Mouse (Mus musculus) adrenal gland, postnatal 36 days (tissue): ENCODE results near the gene Clps. TPM values are rescaled to one million over a fixed set of nuclear protein-coding genes. Genes with fewer than 3 reads are reported as not detected.
"Not testable (repeated sequence)": the region's sequence is repeated elsewhere in the genome, so short reads cannot be mapped to it uniquely, and the experiment has no call there.

ENCODE experiments used
- DNase-seq, 2 experiments: peaks; one replicate each; pipeline ENCODE4 v3.0.0; 2021; ENCODE audit warnings: mixed read lengths in 1 of 2
- long read RNA-seq, 2 experiments: library from polyadenylated mRNA; stranded (forward); transcript quantifications; one replicate each; pipeline ENCODE4 v2.0.0; 2021; ENCODE audit warnings: borderline sequencing depth in 2 of 2
- total RNA-seq, 2 experiments: library from RNA; stranded (reverse); gene quantifications; 2 replicates each; pipeline ENCODE4 v1.2.3; 2021

Gene Clps
- total RNA-seq = not detected
- long read RNA-seq, experiment 1 = 0 reads
- long read RNA-seq, experiment 2, transcript Clps-201 (3 exons, 611 nt) = major isoform, 498 of 542 reads
- long read RNA-seq, experiment 2, partial matches to known transcripts = 40 of 542 reads
- long read RNA-seq, experiment 2, other reads (novel, unspliced or antisense) = 4 of 542 reads

- no peak for DNase-seq
Measured at GRCm38 (mm10) chr17:28560598-28560997, at the start of gene Clps. TSS of gene Clps (minus strand) at chr17:28560766.

DNA sequence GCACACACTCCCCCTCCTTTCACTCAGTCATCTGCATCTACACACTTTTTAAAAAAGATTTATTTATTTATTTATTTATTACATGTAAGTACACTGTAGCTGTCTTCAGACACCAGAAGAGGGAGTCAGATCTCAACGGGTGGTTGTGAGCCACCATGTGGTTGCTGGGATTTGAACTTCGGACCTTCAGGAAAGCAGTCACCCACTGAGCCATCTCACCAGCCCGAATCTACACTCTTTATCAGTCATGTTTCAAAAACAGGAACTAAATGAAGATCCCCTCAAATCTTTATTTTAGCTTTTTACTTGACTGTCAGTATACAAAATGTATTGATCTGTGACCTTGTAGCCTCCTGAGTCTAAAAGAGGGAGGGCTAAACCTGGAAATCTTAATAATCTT is 49.0 kb upstream of the Clps start:
- no peak for DNase-seq

DNA sequence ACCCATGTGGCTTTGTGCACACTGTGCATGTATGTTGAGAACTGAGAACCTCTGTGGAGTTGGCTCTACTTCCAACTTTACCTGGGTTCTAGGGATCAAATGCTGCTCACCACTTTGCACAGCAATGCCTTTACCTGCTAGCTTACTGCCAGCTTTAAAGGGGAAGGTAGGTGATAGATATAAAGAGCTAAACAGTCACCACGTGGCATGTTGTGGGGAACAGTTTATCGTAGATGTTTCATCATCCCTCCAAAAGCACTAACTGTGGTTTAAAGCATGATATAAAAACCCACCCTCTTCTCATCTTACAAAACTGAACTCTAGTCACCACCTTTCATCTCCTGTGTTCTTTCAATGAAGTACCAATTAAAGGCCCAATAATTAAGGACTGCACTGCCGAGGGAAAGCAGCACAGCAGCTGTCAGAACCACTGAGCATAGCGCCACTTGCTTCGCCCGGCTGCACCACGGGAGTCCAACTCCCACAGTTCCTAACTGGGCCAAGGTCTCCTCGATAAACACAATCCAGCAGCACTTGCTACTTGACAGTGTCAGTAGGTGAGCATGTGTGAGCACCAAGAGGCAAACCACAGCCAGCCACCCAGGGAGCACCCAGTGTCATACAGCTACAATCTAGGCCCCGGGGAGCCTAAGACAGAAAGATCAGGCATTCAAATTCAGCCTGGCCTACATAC is 41.1 kb upstream of the Clps start:
- DNase-seq = peak; percentile 53 to 62

GRCm38 (mm10) chr17:28600780-28601179 is 40.2 kb upstream of the Clps start:
- DNase-seq = no peak

DNA sequence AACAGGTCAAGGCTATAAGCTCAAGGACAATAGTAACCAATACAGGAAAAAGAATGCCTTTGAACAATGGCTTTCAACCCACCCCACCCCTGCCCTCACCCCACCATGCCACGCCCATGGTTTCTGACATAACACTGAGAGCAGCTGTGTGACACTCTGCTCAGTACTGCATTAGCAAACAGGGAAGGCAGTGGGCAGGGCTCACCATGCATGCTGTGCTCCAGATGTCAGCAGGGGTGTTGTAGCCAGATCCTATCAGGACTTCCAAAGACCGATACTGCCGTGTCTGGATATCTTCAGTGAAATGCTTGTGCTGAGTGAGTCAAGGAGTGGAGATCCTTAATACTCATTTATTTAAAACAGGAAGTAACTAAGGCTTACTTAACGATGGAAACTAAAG is 33.4 kb upstream of the Clps start:
- no peak for DNase-seq

DNA sequence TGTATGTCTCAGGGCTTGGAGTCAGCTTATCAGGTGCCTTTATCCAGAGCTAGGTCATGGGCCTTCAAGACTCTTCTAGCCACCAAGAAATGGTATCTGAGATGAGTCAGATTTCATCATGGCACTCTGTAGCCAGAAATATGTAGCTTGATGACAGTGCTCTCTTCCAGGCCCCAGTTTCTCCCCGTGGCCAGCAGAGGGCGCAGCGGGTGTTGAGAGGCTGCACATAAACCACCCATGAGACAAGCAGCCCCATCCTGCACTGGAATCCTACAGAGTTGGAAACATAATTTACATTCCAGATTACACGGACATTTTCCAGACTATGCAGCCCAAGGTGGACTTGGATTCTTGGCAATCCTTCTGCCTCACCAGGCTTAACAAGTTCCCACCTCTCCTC is 32.4 kb upstream of the Clps start:
- DNase-seq = peak; percentile 83 to 89

DNA sequence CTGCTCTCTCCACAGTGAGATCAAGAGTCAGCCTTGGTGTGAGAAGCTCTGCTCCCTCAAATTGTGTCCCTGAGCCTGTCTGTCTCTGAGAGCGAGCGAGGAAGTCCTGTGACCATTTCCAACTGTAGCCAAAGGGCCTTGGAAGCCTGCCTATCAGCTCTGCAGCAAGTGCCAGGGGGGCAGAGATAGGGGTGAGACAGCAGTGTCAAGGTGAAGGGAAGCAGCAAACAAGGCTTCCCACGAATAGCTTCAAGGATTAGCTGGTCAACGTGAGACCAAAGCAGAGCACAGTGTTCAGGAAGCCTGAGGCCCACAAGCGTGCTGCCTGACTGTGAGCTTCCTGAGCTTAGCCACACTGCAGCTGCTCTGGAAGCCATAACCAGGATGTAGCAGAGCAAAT is 30.9 kb upstream of the Clps start:
- peak; percentile 47 to 61 for DNase-seq

GRCm38 (mm10) chr17:28590596-28590995 is 30.0 kb upstream of the Clps start:
- DNase-seq = no peak

GRCm38 (mm10) chr17:28588591-28588990 is 28.0 kb upstream of the Clps start:
- DNase-seq = no peak

DNA sequence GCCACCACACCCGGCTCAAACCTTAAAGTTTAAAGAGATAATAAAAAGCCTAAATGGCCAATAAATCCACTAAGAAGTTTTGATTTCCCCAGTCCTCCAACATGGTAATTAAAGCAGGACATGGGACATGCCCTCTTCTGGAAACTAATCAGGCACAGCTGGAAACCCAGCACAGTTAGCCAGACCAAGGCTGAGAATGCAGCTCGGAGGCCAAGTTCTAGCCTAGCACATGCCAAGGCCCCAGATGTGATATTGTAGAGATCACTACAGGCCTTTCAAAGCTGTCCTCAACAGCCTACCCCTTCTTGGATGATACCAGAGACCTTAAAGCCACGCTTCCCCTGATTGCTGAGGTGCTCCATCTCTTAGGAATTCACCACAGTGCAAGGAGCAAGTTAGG is 25.9 kb upstream of the Clps start:
- DNase-seq = no peak

DNA sequence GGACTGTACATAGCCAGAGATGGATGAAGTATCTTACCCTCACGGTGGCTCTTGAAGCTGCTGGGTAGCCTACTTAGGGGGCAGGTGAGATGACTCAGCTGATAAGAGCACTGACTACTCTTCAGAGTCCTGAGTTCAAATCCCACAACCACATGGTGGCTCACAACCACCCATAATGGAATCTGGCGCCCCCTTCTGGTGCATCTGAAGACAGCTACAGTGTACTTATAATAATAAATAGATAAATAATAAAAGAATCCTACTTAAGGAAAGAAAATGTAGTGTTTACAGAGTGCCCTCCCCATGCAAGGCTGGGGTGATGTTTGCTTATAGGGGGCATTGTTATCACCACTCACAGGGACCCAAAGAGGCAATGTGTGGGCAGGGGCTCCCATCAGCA is 20.5 kb upstream of the Clps start:
- DNase-seq = no peak

- DNase-seq = peak; percentile 74 to 83
Measured at GRCm38 (mm10) chr17:28580396-28580795, 19.8 kb upstream of the Clps start.

DNA sequence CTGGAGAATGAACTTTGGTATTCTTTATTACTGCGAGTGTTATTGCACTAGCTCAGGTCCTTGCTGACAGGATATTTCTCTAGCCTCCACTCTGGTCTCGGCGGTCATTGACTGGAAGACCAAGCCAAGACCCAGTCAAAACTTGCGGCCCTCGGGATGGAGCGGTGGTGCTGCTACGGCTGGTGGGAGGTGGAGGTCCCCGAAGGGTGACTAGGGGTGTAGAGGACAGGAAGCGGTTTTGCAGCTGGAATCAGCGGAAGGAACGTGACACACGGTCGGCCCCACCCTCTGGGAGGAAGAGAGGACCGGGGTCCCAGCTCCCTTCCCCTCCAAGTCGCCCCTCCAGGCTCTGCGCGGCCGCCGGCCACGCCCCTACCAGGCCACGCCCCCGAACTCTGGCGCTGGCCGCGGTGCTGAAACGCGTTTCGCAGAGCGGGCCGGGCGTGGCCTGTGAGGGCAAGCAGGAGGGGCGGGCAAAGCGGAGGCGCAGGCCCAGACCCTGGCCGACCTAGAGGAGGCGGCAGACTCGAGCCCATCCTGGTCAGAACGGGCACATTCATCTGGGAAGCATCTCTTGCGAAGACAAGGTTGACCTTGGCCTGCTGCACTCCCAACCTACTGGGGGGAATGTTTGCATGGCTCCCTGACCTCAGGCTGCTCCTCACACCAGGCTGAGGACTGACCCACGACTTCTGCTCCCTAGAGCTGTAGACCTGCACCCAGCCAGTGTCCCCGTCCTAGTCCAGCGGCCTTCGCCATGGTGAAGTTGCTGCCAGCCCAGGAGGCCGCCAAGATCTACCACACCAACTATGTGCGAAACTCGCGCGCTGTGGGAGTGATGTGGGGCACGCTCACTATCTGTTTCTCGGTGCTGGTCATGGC is 14.9 kb upstream of the Clps start, which contains the start of gene Lhfpl5:
Gene Lhfpl5, plus strand, starts transcription at position 398 of the 882 bp plus-strand sequence.
- DNase-seq = peak; percentile 64 to 71

DNA sequence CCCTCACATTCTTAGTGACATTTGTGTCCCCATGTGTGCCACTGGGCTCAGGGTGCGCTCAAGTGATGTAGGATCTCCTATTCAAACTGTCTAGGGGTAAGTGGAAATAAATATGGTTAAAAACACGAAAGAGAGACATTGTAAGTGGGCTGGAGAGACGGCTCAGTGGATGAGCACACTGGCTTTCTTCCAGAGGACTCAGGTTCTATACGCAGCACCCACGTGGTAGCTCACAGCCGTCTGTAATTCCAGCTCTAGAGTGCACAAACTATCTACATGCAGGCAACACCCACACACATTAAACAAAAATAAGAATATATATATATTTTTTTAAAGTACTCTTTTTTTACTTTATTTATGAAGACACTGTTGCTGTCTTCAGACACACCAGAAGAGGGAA is 12.4 kb upstream of the Clps start:
- DNase-seq = no peak

DNA sequence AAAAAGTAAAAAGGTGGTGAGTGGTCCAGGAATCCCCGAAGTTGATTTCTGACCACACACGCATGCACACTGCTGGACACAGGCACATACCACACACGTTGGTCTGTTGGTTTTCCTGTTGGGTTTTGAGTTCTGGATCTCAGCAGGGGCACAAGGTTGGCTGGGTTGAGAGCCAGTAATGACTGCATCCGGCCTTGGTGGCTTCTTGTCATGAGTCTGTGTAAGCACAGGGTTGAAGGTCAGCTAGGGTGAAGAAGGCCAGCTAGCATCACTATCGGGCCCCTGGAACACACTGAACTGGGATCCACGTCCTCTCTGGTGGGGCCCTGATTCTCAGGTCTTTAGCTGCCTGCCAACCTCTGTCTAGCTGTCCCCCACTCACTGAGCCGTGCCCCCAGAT is 12.0 kb upstream of the Clps start:
- peak; percentile 23 to 53 for DNase-seq

GRCm38 (mm10) chr17:28571868-28572267 is 11.3 kb upstream of the Clps start:
- DNase-seq = no peak

- DNase-seq = no peak
Measured at GRCm38 (mm10) chr17:28567541-28567940, 7.0 kb upstream of the Clps start.

DNA sequence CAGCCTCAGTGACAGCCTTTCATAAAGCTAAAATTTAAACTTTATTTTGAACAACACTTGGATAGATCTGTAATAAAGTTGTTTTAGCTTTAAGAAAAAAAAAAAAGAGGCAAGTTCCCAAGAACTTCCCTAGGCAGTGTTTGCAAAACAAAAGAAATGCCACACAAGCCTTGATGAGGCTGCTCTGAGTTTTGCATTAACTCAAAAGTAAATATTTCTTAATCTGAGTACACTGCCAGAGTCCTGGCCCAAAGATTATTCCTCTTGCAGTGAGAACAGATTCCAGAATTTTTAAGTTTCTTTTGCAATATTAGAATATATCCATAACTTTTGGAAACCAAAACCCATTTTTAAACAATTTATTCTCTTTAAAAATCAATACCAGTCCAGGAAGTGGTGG is 4.6 kb upstream of the Clps start:
- no peak for DNase-seq

DNA sequence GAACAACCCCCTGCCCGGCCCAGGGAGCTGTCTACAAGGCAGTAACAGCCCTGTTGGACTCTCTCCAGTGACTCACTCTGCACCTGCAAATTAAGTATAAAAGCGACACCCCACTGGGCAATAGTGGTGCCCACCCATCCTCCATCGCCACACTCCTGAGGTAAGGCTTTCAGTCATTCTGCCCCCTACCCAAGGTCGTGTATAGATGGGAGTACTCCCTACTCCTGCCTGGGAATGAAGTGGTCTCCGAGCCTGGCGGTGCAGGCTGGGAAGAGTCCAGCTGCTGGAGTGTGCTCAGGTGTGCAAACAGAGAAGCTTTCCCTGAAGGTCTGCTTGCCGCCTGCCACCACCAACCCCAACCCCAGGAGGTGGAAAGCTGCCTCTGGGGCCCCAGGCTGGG is 1.0 kb upstream of the Clps start:
- no peak for DNase-seq

DNA sequence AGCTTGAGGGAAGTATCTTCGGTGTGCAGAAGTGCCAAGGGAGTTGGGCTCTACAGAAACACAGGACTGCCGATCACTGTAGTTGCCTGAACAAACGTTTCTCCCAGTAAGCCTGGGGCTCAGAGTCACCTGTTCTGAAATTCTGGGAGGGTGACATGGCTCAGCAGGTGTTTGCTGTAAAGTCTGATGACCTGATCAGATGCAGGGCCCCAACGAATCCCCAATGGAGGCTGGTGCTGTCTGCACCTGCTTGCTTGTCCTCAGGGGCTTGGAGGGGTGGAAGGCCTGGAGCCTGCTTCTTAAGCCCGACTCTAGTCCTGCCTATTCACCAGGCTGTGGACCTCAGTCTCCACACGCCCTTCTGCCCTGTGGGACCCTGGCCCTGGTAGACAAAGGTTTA is 2.8 kb downstream of the Clps start:
- DNase-seq = no peak

- no peak for DNase-seq
Measured at GRCm38 (mm10) chr17:28556635-28557396, 3.8 kb downstream of the Clps start.

- DNase-seq = not testable (repeated sequence)
Measured at GRCm38 (mm10) chr17:28554021-28554420, 6.5 kb downstream of the Clps start.
